Mouse (Mus musculus) heart, postnatal 4 days (tissue): ENCODE data around the gene Olfr18. TPM values are rescaled to one million over a fixed set of nuclear protein-coding genes. Genes with fewer than 3 reads are reported as not detected.
"Not testable (repeated sequence)": the region's sequence is repeated elsewhere in the genome, so short reads cannot be mapped to it uniquely, and the experiment has no call there.

Source experiments
- DNase-seq: peaks from one replicate; pipeline ENCODE4 v3.0.0; 2021
- total RNA-seq, 2 experiments: library from RNA; stranded (reverse); gene quantifications; 2 replicates each; pipeline ENCODE4 v1.2.3; 2021

The Olfr18 gene
- total RNA-seq = under 1 TPM in 1 of 2 experiments, not detected in 1; 0.09 TPM

GRCm38 (mm10) chr9:20335994-20336393 is at the start of gene Olfr18:
Gene Olfr18, minus strand, starts transcription at chr9:20336094.
- no peak for DNase-seq

- no peak for DNase-seq
Observed at GRCm38 (mm10) chr9:20385343-20385703, 49.4 kb upstream of the Olfr18 start.

GRCm38 (mm10) chr9:20384532-20385342 is 48.8 kb upstream of the Olfr18 start, which contains the start of gene Zfp560:
Gene Zfp560, minus strand, starts transcription at chr9:20385177.
- DNase-seq = peak; percentile 95

DNA sequence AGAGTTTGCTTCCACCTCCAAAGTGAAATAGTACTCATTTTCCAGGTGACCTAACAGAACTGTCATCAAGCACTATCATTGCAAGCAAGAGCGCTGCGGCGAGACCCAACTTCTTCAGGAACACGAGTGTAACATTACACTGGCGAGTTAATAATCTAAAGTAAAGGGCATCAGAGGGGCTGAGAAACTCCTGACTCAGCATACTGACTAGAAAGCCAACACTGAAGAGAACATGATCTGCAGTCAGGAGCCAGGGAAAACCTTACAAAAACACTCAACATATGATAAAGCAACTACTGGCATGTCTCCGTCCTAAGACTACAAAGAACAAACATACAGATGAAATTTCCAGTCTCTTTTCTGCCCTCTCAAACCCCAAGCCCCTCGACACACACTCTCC is 47.8 kb upstream of the Olfr18 start:
- no peak for DNase-seq

DNA sequence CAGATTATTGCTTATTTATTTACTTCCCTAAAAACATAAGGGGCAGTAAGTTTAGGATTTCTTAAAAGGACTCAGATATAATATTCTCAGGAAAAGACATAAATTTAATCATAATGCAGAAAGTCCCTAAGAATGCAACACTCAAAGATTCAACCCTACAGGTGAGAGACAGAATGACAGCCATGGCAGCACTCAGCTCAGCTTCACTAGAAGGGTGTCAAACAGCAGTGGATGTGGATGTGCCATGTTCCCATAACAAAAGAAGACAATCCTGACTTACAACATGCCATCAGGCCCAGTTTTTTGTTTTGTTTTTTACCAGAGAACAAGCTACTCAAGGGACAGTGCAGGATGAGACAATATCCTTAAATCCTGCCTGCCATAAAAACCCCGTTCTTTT is 38.8 kb upstream of the Olfr18 start:
- no peak for DNase-seq

GRCm38 (mm10) chr9:20367311-20367710 is 31.4 kb upstream of the Olfr18 start:
- DNase-seq = no peak

- no peak for DNase-seq
Observed at GRCm38 (mm10) chr9:20348501-20348900, 12.6 kb upstream of the Olfr18 start.

- no peak for DNase-seq
Observed at GRCm38 (mm10) chr9:20298232-20298631, 37.7 kb downstream of the Olfr18 start, which contains the start of gene Olfr873. Gene Olfr873, plus strand, starts transcription at chr9:20298532.

DNA sequence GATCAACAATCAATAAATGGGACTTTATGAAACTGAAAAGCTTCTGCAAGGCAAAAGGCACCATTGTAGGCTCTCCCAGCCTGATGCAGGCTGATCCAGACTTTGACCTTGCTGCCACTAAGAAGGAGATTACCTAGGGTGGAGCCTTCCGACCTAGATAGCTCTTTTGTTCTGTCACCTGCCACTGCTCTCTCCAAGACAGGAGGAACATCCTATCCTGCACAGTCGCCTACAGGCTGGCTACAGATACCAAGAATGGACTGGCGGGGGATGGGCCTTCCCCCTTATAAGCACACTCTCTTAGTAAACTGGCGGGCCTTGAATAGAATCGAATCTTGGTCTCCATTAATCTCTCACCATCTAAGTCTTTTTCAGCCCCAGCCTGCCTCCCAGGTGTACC is 40.3 kb downstream of the Olfr18 start:
- DNase-seq = not testable (repeated sequence)

DNA sequence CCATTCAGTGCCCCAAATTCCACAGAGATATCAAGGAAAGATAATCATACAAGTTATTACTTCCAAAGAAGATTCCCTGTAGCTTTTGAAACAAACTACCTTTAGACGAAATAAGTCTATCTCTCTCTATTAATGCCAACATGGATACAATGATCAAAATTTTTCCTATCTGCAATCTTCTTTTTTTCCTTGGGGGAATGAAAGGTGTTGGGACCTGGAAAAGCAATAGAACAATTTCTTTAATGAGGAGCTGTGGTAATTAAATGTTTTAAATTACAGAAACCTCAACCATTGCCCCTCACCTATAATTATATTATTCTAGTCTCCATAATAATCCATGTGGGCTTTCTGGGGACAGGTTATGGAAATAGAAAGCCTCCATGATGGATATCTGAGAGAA is 53.8 kb downstream of the Olfr18 start, which contains the start of gene Olfr39:
Olfr39 (plus strand) TSS at position 301 of the 400 bp plus-strand sequence.
- DNase-seq = no peak

Other genes with a start within 250 kb of the Olfr18 start
- gene Olfr868, start 237.5 kb downstream of the Olfr18 start, total RNA-seq = not detected
- not detected for gene Olfr869, start 207.1 kb downstream of the Olfr18 start, total RNA-seq
- not detected for gene Olfr870, start 162.0 kb downstream of the Olfr18 start, total RNA-seq
- not detected for gene Olfr871, start 123.9 kb downstream of the Olfr18 start, total RNA-seq
- not detected for gene Olfr872, start 99.0 kb downstream of the Olfr18 start, total RNA-seq
- gene Olfr39, start 53.7 kb downstream of the Olfr18 start, total RNA-seq = not detected
- gene Olfr873, start 37.6 kb downstream of the Olfr18 start, total RNA-seq = not detected
- 10 to 100 TPM; 13.0 to 16.7 TPM for gene Zfp560, start 49.1 kb upstream of the Olfr18 start, total RNA-seq
- 10 to 100 TPM; 21.7 to 23.8 TPM for gene Zfp26, start 124.1 kb upstream of the Olfr18 start, total RNA-seq
- gene Zfp426, start 156.7 kb upstream of the Olfr18 start, total RNA-seq = 10 to 100 TPM in 1 of 2 experiments, 1 to 10 TPM in 1; 9.5 to 10.6 TPM
- gene Zfp266, start 185.3 kb upstream of the Olfr18 start, total RNA-seq = 10 to 100 TPM; 42.3 to 45.1 TPM
- gene Zfp846, start 245.2 kb upstream of the Olfr18 start, total RNA-seq = 10 to 100 TPM in 1 of 2 experiments, 1 to 10 TPM in 1; 8.2 to 12.3 TPM